Mouse (Mus musculus) spleen, adult 18-20 months (tissue): ENCODE results near the gene Gm8122.
"Not testable (repeated sequence)": the region's sequence is repeated elsewhere in the genome, so short reads cannot be mapped to it uniquely, and the experiment has no call there.

Experiments used
- DNase-seq, 2 experiments: peaks; one replicate each; pipeline ENCODE4 v3.0.0; 2022; ENCODE audit warnings: mixed read lengths in 2 of 2

Gm8122 gene

GRCm38 (mm10) chr14:43235204-43235603 lies at the start of gene Gm8122:
Gene Gm8122, minus strand, starts transcription at chr14:43235304.
- DNase-seq, result not testable (repeated sequence)

- DNase-seq, result not testable (repeated sequence)
Measured at GRCm38 (mm10) chr14:43278681-43279080, 43.6 kb upstream of the Gm8122 start.

GRCm38 (mm10) chr14:43278146-43278545 lies 43.0 kb upstream of the Gm8122 start:
- not testable (repeated sequence) for DNase-seq

GRCm38 (mm10) chr14:43277468-43277867 lies 42.4 kb upstream of the Gm8122 start:
- DNase-seq, result not testable (repeated sequence)

- DNase-seq, result not testable (repeated sequence)
Measured at GRCm38 (mm10) chr14:43275752-43276151, 40.6 kb upstream of the Gm8122 start.

GRCm38 (mm10) chr14:43274986-43275511 lies 39.9 kb upstream of the Gm8122 start, which contains the start of gene Gm9732:
Gene Gm9732, plus strand, starts transcription at chr14:43275036.
- peak in 1 of 2 experiments; percentile 35 for DNase-seq

- DNase-seq, result not testable (repeated sequence)
Measured at GRCm38 (mm10) chr14:43273161-43273560, 38.1 kb upstream of the Gm8122 start.

- DNase-seq, result not testable (repeated sequence)
Measured at GRCm38 (mm10) chr14:43269211-43269610, 34.1 kb upstream of the Gm8122 start.

GRCm38 (mm10) chr14:43268521-43269084 lies 33.5 kb upstream of the Gm8122 start:
- not testable (repeated sequence) for DNase-seq

- DNase-seq, result not testable (repeated sequence)
Measured at GRCm38 (mm10) chr14:43263421-43263820, 28.3 kb upstream of the Gm8122 start.

GRCm38 (mm10) chr14:43258349-43258748 lies 23.2 kb upstream of the Gm8122 start, which contains the start of gene Gm8126:
Gene Gm8126, plus strand, starts transcription at chr14:43258649.
- DNase-seq, result not testable (repeated sequence)

GRCm38 (mm10) chr14:43256511-43256910 lies 21.4 kb upstream of the Gm8122 start:
- DNase-seq, result not testable (repeated sequence)

- not testable (repeated sequence) for DNase-seq
Measured at GRCm38 (mm10) chr14:43250549-43251253, 15.6 kb upstream of the Gm8122 start.

GRCm38 (mm10) chr14:43249611-43250170 lies 14.6 kb upstream of the Gm8122 start:
- DNase-seq, result peak in 1 of 2 experiments; percentile 18

GRCm38 (mm10) chr14:43237769-43238168 lies 2.7 kb upstream of the Gm8122 start:
- not testable (repeated sequence) for DNase-seq
